Mouse (Mus musculus): Measurements from ENCODE around the gene Hipk2.

Gene Hipk2

DNA sequence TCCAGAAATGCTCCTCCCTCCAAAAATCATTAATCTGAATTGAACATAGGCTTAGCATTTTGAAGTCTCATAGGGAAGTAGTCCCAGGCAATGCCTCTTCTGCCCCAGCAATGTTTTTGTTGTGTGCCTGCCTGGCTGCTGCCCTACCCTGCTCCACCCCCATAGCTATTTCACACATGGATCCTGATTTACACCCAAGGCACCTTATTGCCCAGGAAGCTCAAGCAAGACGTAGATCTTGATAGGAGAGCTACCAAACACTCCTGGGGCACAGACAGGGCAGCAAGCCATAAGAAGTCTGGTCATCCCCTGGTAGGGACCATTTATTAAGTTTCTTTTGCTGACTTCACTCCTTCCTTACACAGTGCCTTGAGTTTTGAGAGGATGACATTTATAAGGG is 88.8 kb downstream of the Hipk2 start:
- peak; percentile 48 for DNase-seq

DNA sequence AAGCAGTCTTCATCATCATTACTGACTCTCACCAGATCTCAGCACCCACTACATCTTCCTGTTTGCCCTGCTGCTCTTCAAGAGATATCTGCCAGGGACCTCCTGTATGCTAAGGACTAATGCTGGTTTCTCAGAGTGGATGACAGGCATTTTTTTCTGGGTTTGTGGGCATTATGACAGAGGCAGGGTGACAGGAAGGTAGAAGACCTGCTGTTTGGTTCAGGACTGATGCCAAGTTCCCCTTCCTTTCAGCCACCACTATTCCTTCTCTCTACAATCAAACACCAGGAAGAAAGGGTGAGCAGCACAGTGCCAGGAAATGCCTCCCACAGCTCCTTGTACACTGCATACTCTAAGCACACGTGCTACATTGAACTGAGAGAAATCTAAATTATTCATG is 90.2 kb downstream of the Hipk2 start:
- peak; percentile 75 for DNase-seq

DNA sequence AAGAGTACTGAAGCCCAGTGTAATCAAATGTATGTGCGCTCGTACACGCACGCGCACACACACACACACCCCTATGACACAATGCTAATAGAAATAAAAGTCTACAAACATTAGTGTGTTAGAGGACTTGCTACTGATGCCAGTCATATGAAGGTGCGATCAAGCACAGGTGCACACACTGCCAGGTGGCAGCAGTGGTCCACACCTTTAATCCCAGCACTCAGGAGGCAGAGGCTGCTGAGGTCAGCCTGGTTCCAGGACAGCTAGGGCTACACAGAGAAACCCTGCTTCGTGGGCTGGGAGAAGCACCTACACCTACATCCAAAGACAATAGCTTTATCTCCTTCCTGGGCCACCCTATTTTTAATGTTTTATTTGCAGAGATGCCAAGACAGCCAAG is 96.6 kb downstream of the Hipk2 start:
- peak; percentile 77 for DNase-seq

DNA sequence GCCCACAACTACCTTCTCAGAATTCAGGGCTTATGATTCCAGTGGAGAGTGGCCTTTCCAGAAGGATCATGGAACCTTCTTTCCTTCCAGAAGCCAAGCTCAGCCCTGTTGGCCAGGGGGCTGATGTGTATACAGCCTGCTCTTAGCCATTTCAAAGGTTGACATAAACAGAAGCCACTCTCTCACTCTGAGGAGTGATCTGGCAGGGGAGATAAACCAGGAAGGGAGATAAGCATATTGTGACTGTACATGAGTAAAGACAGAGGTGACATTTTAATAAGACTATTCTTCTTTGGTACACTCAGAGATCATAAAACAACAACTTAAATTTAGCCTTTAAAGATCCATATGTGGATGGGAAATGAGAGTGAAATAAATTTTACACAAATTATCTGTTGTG is 97.1 kb downstream of the Hipk2 start:
- peak; percentile 39 for DNase-seq

DNA sequence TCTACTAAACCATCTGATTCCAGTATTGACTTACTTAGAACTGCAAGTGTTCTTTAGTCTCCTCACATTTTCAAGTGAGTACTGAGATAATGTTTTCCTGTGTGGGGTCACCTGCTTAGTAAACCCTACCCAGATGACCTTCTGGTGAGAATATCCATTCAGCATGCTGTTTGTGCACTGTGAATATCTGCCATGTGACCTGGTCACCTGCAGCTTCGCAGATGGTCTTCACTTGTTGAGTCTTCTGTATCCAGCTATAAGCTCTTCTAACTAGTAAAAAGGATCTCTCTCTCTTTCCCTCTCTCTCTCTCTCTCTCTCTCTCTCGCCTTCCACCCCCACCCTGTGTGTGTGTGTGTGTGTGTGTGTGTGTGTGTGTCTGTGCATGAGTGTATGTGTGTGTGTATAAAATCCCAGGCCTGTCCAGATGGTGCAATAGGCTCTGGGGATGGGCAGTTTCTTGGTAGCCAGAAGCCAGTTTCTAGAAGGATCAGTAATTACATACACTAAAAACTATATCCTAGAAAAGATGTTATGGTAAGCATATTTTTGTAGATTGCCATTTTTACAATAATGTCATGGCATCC is 99.9 kb downstream of the Hipk2 start:
- peak; percentile 39 for DNase-seq

DNA sequence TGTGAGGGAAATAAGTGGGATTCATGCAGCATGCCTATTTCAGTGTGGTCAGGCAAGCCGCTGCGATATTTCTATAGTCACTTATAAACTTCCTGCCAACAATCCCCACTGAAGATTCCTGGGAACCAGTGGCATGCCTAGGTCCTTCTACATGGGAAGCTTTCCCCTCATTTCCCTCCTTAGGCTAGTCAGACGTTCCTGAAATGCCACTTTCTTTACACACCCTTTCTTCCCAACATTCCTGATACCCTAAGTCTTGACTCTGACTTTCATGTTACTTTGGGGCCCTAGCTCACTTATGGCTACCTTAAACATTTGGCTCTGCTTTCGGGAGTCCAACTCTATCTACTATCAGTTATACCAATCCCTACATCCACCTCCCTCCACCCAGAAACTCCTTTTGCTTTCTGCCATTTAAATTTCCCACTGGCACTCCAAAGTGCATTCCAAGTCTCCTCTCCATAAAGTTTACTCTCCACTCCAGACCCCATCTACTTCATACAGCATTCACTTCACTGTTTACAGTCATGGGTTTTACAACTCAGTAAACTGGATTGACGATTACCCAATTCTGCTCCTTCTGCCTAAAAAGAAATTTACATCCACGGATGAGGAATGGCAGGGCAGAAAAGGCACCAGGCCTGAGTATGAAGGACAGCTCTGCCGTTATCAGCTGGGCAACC is 103.0 kb downstream of the Hipk2 start:
- peak; percentile 58 for DNase-seq

DNA sequence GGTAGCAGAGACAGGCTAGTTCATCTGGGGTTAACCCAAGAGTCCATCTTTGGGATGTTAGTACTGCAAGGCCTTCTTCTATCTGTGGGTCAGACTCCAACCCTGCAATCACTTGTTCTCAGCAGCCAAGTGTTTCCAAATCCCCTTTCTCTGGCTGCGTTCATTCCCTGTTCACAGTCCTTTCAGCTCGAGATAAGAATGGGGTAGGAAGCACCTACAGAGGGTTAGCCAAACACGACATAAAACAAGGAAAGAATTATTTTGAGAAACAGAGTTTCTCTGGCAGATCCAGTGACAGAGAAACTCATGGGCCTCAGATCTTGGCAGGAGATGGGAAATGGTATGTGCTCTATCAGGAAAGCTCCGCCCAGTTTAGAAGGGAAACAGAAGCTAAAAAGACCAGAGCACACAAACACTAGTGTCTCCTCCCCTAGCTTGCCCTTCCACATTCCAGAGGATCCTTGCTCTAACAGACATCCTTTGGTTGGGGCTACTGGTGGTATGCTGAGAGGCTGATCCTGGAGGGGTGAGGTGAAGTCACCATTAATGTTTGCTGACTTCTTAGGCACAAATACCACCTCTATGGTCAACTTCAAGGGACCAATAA is 104.8 kb downstream of the Hipk2 start:
- peak; percentile 70 for DNase-seq

DNA sequence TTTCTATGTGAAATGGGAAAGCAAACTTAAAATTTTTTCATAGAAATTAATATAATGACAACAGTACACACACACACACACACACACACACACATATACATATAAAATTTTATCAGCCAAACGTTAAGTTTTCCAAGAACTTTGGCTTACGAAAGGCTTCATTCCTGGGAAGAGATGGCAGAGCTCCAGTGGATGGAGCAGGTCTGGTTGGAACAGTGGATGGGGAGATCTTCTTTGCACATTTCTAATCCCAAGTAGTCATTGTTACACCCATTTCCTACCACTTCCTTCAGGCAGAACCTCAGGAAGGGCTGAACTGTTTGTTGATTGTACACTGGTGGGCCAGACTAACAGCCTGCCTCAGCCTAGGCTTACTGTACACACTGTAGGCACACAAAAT is 106.3 kb downstream of the Hipk2 start:
- DNase-seq: peak; percentile 89

DNA sequence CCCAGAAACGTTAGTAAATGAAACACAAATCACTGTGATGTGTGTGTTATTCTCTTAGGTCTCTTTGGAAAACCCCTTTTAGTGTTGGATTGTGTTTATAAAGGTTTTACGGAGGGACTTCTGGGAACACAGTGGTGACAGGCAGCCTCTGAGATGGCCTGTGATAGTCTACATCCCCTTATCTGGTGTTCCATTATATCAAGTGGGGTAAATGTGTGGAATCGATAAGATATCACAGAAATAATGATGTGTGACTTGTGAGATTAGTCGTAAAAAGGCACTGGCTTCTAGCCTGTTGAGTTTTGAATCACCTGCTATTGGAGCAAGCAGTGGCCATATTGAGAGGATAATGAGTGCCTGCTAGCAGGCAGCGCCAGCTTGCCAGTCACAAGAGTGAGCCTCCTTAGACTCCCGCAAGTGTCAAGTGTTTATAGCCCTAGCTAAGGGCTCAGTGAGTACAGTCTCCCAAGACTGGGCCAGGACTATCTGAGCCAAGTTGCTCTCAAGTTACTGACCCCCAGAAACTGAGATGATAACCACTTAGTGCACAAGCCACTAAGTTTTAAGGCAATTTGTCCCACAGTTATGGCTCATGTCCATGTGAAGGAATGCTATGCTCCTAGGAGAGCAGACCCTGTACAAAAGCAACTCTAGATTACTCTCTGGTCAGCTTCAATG is 113.2 kb downstream of the Hipk2 start:
- DNase-seq: peak; percentile 49

DNA sequence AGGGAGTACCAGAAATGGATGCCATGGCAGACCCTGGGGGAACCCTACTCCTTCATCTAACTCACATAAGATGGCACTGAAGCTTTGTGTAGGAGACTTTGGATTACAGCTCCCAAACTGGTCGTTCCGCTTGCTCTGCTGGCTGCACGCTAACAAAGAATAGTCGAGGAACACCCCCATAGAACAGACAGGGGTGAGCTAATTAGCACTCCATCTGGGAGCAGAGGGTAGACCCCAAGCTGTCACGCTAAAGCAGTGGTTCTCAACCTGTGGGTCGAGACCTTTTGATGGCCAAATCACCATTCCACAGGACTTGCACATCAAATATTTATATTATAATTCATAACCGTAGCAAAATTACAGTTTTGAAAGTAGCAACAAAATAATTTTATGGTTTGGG is 114.0 kb downstream of the Hipk2 start:
- peak; percentile 52 for DNase-seq

DNA sequence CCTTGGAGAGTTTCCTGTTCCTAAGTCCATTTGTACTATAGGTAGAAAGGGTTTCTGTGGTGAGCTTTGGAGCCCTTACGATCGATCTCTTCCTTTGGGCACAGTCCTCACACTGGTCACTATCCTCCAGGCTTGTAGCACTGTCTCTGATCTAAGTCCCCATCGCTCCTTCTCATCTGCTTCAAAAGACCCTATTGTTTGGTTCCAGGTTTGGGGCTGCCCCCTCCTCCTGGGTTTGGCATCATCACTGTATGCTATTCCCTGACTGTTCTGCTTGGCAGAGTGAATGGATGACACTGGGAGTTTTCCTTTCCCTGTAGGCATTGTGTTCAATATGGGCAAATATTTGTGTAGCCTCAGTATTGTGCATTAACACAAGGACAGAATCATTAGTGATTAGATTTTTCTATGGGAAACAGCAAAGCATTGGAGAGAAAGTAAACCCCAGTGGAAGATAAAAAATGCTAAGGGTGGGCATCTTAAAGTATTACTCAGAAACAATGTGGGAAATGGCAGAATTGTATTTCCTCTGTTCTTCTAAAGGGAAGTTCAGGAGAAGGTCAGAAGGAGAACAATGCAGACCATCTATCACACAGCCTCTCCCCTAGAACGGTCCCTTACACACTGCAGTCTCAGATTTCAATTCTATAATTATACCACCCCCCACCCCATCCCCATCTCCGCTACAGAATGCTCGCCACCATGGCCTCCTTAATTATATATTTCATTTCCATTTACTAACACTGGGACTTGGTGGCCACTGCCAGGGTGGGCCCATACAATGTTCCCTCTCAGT is 114.9 kb downstream of the Hipk2 start:
- peak; percentile 78 for DNase-seq

DNA sequence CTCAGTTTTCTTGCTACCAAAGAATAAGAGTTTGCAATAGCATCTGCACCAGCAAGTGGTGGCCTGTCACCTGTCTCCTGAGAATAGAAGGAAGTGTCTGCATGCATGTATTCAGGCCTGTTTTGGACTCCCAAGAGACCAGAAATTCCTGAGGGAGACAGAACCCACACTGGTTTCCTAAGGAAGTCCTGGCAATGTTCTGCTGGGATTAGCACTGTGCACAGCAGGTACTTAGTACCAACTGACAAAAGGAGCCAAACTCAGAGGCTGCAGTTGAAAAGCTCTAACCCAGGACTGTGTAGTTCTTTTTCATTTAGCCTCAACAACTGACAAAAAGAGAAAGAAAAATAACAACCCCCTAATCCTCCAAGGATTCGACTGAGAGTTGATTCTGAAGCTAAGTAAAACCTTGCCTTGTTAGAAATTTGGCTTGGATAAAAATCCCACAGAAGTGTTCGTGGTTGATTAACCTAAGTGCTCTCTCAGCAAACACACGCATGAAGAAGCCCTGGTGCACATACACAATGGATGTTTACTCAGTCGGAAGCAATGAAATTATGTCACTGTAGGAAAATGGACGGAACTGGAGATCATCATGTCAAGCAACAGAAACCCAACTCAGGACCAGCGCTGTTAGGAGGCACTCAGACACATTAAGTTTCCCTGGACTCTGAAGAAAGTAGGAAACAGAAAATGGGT is 115.9 kb downstream of the Hipk2 start:
- peak; percentile 83 for DNase-seq

DNA sequence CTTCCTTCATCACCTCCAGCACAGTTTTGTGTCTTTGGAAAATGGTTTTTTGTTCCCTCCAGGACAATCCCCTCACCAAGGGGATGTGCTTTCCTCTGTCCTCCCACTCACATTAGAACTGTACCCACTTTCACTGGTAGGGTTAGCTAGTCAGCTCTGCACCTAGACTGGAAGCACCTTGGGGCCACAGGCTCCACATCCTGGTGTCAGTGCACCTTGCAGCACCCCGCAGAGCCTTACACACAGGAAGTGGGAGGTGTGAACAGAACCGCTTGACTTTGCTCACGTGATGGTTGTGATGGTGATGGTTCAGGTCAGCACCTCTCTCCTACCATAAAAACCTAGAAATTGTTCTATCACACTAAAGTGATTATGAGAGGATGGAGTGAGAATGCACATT is 116.8 kb downstream of the Hipk2 start:
- DNase-seq: peak; percentile 51

DNA sequence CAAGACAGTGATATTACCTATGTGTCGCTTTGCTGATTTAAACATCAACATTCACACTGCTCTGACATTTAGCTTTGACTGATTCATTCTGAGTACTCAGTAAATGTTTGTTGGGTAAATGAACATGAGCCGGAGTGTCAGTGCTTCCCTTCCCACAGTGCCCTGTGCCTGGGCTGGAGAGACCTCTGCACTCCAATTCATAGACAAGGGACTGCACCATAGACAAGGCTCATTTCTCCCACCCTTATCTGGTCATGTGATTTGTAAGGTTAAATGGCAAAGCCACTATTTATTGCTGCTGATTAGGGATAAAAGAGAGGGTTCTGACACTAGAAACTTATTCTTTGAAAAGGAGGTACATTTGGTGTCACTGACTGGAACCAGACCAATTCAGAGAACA is 118.4 kb downstream of the Hipk2 start:
- DNase-seq: peak; percentile 56

DNA sequence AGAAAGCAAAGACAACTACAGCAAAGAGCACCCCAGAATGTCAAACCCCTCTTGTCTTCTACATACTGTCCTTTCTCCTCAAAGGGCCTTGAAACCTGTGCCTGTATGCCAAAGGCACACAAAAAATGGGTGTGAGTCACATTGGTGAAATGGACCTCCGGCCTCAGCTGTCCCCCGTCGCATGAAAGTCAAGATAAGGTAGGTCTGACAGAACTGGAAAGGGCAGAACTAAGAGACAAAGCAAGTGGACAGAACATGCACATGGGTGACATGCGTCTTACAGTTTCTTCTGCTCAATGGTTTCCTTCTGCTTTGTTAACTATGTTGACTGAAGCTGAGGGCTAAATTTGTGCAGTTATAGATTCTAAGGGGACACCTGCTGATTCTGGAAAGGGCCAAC is 119.0 kb downstream of the Hipk2 start:
- peak; percentile 31 for DNase-seq

DNA sequence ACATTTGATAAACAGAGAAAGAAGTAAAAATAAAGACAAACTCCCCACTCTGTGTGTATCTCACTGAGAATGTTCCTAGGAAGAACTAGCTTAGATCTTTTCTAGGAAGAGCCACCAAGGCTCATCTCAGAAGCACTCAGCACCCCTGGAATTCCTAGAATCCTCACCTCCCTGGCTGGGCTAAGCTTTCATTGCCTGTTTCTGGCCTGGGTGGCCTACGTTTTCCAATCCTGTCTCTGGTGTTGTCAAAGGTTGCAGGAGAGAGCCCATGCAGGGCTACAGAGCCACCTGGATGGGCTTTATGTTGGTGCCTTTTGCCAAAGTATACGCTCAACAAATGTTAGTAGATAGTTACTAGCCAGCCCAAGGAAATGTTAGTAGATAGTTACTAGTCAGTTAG is 120.0 kb downstream of the Hipk2 start:
- peak; percentile 53 for DNase-seq

DNA sequence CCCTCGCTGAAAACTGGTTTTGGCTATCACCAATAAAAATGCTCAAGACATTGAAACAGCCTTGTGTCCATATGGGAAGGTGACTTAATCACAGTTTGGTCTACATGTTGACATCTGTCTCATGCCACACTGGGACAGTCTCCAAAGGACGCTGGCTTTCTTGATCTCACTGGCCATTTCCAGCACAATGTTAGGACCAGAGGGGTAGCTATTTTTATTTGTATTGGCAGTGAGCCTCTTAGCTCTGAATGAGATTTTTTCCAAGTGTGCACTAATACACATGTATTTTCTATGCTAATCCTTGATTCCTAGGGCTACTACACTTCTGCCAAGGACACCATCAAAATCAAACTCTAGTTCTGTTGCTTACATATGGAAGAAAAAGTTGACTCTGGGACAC is 120.8 kb downstream of the Hipk2 start:
- peak; percentile 94 for DNase-seq

DNA sequence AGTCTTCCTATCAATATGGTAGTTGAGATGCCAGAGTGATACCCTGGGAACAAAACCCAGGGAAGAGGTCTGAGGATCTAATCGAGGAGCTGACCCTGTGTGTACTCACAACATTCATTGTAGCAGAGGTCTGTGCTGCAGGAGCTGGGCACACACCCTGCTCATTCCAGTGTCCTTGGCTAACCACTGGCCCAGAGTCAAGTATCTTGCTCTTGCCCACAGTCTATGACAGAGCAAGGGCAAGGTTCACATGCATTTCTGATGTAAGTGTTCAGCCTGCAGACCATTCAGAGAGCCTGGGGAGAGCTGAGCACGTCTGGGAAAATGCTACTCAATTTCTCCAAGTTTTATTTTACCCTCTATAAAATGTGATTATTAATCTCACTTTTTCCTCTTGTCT is 122.2 kb downstream of the Hipk2 start:
- DNase-seq: peak; percentile 96

DNA sequence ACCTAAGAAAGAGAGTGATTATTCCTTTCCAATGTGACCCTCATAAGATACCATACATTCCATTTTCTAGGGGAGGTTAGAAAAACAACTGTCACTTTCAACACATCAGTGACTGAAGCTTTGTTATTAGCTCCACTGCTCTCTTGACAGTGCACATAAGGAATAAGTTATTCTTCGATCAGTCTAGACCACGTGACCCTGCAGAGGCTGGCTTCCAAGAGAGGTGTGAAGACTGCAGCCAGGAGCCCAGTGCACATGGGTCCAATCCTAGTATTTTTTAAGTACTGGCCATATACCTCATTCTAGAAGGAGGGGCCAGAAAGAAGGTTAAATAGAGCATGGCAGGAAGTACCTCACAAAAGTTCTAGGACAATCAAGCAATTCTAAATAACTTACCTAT is 122.9 kb downstream of the Hipk2 start:
- no peak for DNase-seq

DNA sequence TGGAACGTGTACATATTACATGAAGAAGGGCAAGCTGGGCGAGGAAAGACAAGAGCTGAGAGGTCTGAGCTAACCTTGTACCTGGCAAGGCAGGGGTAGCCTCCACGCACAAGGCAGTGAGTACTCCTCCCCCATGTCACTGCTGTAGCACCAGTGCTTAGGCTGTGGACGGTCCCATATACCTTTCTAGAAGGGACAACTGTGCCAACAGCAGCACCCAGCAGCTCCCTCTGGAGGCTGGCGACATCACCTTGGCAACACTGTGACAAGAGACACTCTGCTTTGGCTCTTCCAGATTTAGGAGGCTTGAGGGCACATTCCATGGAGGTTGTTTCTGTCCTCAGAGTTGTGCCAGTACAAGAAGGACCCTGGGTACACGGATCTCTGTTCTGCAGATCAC is 123.5 kb downstream of the Hipk2 start:
- peak; percentile 93 for DNase-seq

DNA sequence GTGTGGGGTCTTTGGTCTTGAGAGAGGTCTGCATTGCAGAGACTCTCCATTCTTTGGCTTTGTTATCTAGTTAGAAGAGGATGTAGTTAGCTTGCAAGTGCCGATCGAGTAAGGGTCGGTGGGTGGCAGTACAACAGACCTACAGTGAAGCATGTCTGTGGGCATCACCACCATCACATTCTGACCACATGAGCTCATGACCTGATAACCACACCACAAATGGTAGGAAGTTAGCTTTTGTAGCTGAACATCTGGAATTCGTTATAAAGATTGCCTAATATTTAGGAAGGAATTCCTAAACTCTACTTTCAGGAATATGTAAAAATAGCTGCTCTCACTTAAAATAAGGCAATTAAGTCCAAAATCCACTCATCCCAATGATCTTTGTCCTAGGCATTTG is 127.9 kb downstream of the Hipk2 start:
- DNase-seq: no peak

DNA sequence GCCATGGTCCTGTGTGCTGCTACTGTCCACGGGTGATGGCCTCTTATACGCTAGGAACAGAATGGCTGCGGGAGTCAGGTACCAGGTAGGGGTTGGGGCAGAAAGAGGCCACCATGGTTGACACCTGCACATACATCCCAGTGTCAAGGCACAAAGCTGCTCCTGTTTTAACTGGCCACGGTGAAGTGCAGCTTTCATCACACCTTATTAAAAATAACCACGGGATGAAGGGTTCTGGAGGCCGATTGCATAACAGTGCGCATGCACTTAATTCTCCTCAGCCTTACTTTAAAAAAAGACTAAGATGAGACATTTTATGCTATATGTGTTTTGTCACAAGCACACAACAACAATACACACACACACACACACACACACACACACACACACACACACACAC is 132.6 kb downstream of the Hipk2 start:
- DNase-seq: peak; percentile 84

DNA sequence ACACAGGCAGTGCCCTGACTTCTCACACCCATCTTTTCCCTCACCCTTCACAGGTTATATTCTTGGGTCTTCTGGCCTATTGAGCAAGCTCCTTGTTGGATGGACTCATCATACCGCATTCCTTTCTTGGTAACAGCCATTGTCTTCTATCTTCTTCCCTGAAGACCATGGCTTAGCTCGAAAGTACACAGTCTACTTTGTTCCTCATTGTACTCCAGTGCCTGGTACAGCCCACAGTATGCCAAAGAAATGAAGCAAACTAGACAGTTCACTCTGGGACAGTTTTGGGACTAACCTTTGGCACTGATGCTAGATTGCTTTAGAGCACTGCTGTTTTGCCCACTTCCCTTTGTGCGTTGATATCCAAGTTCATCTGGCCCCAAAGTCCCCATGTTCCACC is 133.5 kb downstream of the Hipk2 start:
- peak; percentile 61 for DNase-seq

Measured in heart, adult 11 months (tissue).